Mouse (Mus musculus): ENCODE results near the gene Pcgf2. TPM values are rescaled to one million over a fixed set of nuclear protein-coding genes. Genes with fewer than 3 reads are reported as not detected.
"Not testable (repeated sequence)": the region's sequence is repeated elsewhere in the genome, so short reads cannot be mapped to it uniquely, and the experiment has no call there.

Gene Pcgf2
- polyA plus RNA-seq, 1 experiment from 2014 or later: 24.1 TPM

DNA sequence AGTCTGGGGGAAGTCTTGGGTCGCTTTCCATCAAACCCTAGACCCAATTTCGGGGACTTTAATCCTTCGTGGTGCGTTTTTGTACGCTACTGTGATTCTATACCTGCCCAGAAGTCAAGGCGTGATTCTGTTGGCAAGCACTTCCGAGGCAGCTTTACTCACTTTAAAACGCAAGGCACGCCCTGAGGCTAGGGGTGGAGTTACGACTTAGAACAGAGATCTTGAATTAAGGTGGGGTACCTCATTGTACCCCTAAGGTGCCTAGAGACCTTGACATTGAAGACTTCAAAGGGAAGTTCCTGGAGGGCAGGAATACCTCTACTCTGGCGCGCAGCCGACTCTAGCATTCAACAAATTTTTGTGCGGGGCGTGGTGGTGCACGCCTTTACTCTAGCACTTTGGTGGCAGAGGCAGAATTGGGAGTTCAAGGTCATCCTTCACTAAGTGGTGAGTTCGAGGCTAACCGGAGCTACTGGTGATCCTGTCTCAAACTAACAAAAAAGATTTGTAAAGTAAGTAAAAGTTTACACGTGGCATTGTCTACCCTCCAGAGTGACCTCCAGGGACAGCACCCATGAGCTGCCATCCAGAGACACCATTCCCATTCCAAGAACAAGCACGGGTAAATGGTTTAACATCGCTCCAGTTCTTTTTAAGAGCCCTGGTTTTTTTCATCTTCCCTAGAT lies 37.9 kb downstream of the Pcgf2 start:
- Histone ChIP-seq H3K4me1 (peaks cover 68% of the 10 kb centered on the region), H3K27me3 (replicated peaks; ENCODE audit: low read depth, poor library complexity, severe bottlenecking) (peaks cover 34% of the 10 kb centered on the region), H3K4me3 (peak overlapping the region; percentile 92), H3K27ac (replicated peaks) (peak overlapping the region; percentile 97), H3K36me3 (replicated peaks) (peaks cover 24% of the 10 kb centered on the region), H3K9me3 (no peaks in the 10 kb centered on the region)
- WGBS: 1% methylated on average over 21 of the region's 21 CpGs
- DNase-seq (ENCODE audit: low spot score): peak; percentile 61

DNA sequence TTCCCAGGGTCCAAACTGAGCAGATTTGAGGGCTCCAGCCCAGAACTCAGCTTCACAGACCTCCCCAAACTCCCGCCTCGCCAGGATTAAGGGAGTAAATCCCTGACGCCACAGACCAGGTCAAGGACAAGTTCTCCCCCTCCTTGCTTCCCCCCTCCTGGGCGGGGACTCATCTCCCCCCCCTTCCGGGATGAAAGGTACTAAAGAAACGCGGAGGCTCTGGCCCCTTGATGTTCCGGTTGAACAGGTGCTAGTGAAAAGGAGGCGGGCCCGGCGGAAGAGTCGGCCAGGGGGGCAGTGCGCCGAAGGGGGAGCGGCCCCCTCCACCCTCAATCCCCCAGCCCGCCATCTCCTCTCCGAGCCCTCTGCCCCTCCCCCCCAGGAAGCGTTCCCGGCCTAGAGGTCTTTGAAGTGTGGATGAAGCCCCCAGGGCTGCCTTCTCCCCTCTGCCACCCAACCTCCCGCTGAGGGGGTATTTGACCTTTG lies 38.6 kb downstream of the Pcgf2 start:
- Histone ChIP-seq H3K27ac (replicated peaks) (peak overlapping the region; percentile 97), H3K4me3 (peak overlapping the region; percentile 92), H3K36me3 (replicated peaks) (peaks cover 17% of the 10 kb centered on the region), H3K4me1 (peaks cover 70% of the 10 kb centered on the region), H3K27me3 (replicated peaks; ENCODE audit: low read depth, poor library complexity, severe bottlenecking) (peaks cover 34% of the 10 kb centered on the region), H3K9me3 (no peaks in the 10 kb centered on the region)
- under 1% methylated on average over 20 of the region's 20 CpGs for WGBS
- peak; percentile 81 for DNase-seq (ENCODE audit: low spot score)

- peak overlapping the region; percentile 97 for H3K27ac ChIP-seq (replicated peaks)
- 2% methylated on average over 27 of the region's 27 CpGs for WGBS
- peak overlapping the region; percentile 92 for H3K4me3 ChIP-seq
- DNase-seq (ENCODE audit: low spot score): no peak
- peaks cover 71% of the 10 kb centered on the region for H3K4me1 ChIP-seq
- no peaks in the 10 kb centered on the region for H3K9me3 ChIP-seq
- peaks cover 34% of the 10 kb centered on the region for H3K27me3 ChIP-seq (replicated peaks; ENCODE audit: low read depth, poor library complexity, severe bottlenecking)
- H3K36me3 ChIP-seq (replicated peaks): peaks cover 10% of the 10 kb centered on the region
Observed at GRCm38 (mm10) chr11:97660734-97661647, 39.3 kb downstream of the Pcgf2 start.

DNA sequence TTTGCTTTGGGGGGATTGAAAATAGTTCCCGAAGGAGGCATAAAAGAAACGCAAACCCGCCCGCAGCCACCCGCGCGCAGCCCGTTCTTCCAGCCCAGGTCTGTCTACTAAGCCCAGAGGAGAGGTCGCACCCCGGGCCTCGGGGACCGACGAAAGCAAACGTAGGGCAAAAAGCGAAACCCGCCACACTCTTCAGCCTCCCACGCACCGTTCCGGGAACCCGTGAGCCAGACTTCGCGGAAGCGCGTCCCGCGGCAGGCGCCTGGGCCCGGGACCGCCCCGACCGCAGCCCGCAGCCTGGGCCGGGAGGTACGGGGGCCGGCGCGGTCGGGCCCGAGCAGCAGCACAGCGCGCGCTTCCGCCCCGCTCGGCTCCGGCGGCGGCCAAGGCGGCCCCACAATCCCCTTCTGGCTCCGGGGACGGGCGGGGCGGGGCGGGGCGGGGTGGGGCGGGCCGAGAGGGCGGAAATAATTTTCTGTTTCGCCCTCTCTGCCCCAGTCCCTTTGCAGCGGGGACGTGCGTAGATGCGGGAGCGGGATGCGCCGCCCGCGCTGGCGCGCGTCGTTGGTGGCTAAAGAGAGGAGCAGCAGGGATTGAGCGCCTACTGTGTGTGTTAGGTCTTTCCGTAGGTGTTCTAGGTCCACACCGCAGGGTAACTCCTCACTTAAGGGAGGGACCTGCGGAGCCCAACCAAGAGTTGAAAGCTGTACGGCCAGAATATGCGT lies 40.1 kb downstream of the Pcgf2 start:
- peak overlapping the region; percentile 86 for H3K27ac ChIP-seq (replicated peaks)

DNA sequence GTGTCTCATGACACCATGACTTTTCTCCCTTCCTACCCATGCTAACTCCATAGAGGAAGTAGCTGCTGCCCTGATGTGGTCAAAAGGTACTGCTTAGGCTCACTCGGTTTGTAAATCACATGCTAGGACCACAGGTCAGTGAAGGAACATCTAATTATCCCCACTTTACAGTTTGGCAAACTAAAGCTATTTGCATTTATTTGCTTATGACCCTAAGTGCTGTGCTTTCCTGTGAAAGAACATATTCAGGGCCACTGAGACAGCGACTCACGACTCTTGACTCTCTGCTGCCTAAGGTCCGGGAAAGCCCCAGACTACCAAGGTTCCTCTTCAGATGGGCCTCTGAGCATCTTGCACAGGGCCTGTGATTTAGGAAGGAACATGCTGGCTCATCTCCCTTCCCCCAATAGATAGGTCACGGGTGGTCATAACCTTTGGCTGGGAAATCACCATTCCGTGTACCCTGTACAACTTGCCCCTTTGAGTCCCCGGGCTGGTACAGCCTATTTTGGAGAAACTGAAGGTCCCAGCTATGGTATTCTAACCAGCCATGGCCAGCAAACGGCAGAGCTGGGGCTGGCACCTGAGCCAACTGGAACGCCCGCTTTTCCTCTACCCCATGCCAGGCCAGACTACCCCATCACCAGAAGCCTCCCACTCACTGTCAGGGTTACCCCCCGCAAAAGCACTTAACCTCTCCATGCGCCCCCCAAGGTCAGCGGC lies 40.9 kb downstream of the Pcgf2 start:
- H3K27ac ChIP-seq (replicated peaks): peak overlapping the region; percentile 86

More for the DNA sequence above, 40.1 kb downstream of the Pcgf2 start:
- WGBS: under 1% methylated on average over 78 of the region's 78 CpGs
- peaks cover 2% of the 10 kb centered on the region; the same call in 1 of the 2 replicates for H3K36me3 ChIP-seq (replicated peaks)
- H3K4me1 ChIP-seq: peaks cover 65% of the 10 kb centered on the region
- no peaks in the 10 kb centered on the region for H3K9me3 ChIP-seq
- H3K4me3 ChIP-seq: peak overlapping the region; percentile 92
- peaks cover 34% of the 10 kb centered on the region for H3K27me3 ChIP-seq (replicated peaks; ENCODE audit: low read depth, poor library complexity, severe bottlenecking)
- DNase-seq (ENCODE audit: low spot score): peak; percentile 88

DNA sequence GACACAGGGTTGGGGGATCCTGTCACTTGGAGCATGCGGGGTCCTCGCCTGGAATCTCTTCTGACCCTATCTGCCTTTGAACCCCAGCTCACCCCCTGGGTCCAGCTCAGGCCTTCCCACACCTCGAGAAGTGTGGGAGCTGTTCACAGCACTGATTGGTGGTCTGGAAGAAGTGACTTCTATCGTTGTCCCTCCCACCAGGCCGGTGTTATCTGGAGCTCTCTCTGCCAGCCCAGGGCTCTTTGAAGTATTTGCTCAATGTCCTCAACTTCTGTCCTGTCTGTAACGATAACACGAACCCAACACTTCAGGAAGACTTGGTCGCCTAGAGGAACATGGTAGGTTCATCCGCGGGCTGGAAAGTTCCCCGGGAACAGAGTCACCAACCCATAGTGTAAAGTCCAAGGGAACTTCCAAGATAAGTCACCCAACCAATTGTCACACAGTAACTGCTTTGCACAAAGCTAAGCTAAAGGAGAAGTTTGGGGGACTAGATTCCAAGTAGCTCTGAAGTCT lies 41.5 kb downstream of the Pcgf2 start:
- 73% methylated on average over 11 of the region's 11 CpGs for WGBS
- no peak for DNase-seq (ENCODE audit: low spot score)
- Histone ChIP-seq H3K27me3 (replicated peaks; ENCODE audit: low read depth, poor library complexity, severe bottlenecking) (peaks cover 34% of the 10 kb centered on the region), H3K4me3 (peak overlapping the region; percentile 92), H3K27ac (replicated peaks) (no peak overlapping the region), H3K36me3 (replicated peaks) (no peaks in the 10 kb centered on the region), H3K9me3 (no peaks in the 10 kb centered on the region), H3K4me1 (peaks cover 52% of the 10 kb centered on the region)

More for the DNA sequence above, 40.9 kb downstream of the Pcgf2 start:
- no peak for DNase-seq (ENCODE audit: low spot score)
- H3K36me3 ChIP-seq (replicated peaks): no peaks in the 10 kb centered on the region
- WGBS: 11% methylated on average over 13 of the region's 13 CpGs
- H3K4me3 ChIP-seq: peak overlapping the region; percentile 92
- H3K27me3 ChIP-seq (replicated peaks; ENCODE audit: low read depth, poor library complexity, severe bottlenecking): peaks cover 34% of the 10 kb centered on the region
- H3K9me3 ChIP-seq: no peaks in the 10 kb centered on the region
- peaks cover 58% of the 10 kb centered on the region for H3K4me1 ChIP-seq

GRCm38 (mm10) chr11:97657967-97658366 lies 42.3 kb downstream of the Pcgf2 start:
- H3K4me3 ChIP-seq; H3K36me3 ChIP-seq (replicated peaks); H3K27ac ChIP-seq (replicated peaks); DNase-seq (ENCODE audit: low spot score); H3K9me3 ChIP-seq: not testable (repeated sequence)
- peaks cover 34% of the 10 kb centered on the region for H3K27me3 ChIP-seq (replicated peaks; ENCODE audit: low read depth, poor library complexity, severe bottlenecking)
- WGBS: 89% methylated on average over 6 of the region's 6 CpGs
- peaks cover 52% of the 10 kb centered on the region for H3K4me1 ChIP-seq

DNA sequence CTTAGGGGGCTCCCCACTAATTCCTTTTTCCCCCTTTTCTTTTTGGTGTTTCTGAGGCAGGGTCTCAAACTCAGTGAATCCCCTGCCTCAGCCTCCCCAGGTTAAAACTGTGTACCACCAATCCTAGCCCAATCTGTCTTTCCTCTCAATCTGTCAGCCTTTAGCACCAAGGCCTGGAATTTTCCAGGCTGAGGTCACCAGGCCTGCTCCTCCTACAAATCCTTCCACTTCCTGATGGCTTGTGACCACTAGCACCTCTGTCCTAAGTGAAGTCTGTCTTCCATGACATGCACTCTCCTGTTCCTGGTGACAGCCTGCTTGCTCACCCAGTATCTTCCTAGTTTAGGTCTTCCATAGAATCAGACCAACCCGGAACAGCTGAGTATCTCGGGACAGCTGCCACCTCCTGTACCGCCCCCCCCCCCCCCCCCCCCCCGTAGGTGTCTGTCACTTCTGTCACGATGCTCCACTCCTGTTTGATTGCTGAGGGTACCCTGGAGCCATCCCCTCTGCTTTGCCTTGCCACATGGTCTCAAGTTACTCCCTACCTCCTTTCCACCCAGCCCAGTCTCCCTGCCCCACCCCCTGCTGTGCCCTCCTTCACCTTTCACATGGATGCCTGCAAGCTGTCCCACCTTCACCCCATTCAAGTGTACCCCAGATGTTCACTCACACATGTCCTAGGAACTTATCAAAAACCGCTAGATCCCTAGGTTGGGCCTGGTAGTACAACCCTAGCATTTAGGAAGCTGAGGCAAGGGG lies 42.9 kb downstream of the Pcgf2 start:
- WGBS: 39% methylated on average over 6 of the region's 6 CpGs
- DNase-seq (ENCODE audit: low spot score): no peak
- no peaks in the 10 kb centered on the region for H3K9me3 ChIP-seq
- H3K4me1 ChIP-seq: peaks cover 47% of the 10 kb centered on the region
- no peak overlapping the region for H3K4me3 ChIP-seq
- H3K27ac ChIP-seq (replicated peaks): no peak overlapping the region
- no peaks in the 10 kb centered on the region; the same call in 1 of the 2 replicates for H3K36me3 ChIP-seq (replicated peaks)
- peaks cover 31% of the 10 kb centered on the region for H3K27me3 ChIP-seq (replicated peaks; ENCODE audit: low read depth, poor library complexity, severe bottlenecking)

DNA sequence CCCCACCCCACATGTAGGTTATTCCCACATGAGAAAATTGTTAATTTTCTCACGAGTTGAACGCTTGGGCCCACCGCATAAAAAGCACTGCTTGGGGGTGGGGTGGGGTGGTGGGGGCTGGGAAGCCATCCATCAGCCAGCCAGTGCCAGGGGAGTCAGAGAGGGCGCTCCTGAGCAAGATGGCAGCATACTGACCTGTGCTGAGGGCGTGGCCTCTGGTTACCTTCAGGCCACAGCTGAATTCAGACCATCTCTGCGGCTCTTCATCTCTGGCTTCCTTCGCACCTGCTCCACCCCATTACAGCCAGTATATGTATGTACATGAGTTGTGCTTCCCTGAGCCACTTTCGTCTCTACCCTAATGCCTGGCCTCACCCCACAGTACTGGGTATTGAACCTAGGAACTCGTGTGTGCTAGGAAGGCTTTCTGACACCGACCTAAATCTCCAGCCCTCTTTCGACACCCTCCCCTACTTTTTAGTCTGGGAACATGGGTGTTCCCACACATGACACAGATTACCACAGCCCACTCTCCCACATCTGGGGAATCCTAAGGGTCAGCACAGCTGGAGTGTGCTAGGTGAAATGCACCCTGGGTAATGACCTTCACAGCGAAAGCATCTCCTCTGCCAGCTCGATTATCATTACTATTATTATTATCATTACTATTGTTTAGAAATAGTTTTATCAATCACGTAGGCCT lies 43.9 kb downstream of the Pcgf2 start:
- WGBS: 75% methylated on average over 14 of the region's 14 CpGs
- Histone ChIP-seq H3K36me3 (replicated peaks) (no peaks in the 10 kb centered on the region; the same call in 1 of the 2 replicates), H3K4me1 (peaks cover 38% of the 10 kb centered on the region), H3K4me3 (no peak overlapping the region), H3K9me3 (no peaks in the 10 kb centered on the region), H3K27ac (replicated peaks) (no peak overlapping the region), H3K27me3 (replicated peaks; ENCODE audit: low read depth, poor library complexity, severe bottlenecking) (peaks cover 22% of the 10 kb centered on the region)
- no peak for DNase-seq (ENCODE audit: low spot score)

GRCm38 (mm10) chr11:97654210-97654609 lies 46.1 kb downstream of the Pcgf2 start:
- Histone ChIP-seq H3K27ac (replicated peaks) (no peak overlapping the region), H3K4me1 (peaks cover 26% of the 10 kb centered on the region), H3K9me3 (no peaks in the 10 kb centered on the region), H3K36me3 (replicated peaks) (no peaks in the 10 kb centered on the region; the same call in 1 of the 2 replicates), H3K27me3 (replicated peaks; ENCODE audit: low read depth, poor library complexity, severe bottlenecking) (peaks cover 14% of the 10 kb centered on the region), H3K4me3 (no peak overlapping the region)
- DNase-seq (ENCODE audit: low spot score): no peak
- WGBS: 92% methylated on average over 2 of the region's 2 CpGs
